Mouse (Mus musculus): ENCODE measurements around the gene Lrrc45. TPM values are rescaled to one million over a fixed set of nuclear protein-coding genes. Genes with fewer than 3 reads are reported as not detected.

Lrrc45 gene
- polyA plus RNA-seq, 3 experiments from 2014 or later = 19.4 to 39.4 (median 20.8) TPM

Other genes with a start within 250 kb of the Lrrc45 start
- 10 to 100 TPM; 28.8 to 39.7 (median 33.1) TPM for gene Arl16, start 246.3 kb upstream of the Lrrc45 start, polyA plus RNA-seq (2017; shearing (Covaris generic))
- 10 to 100 TPM; 54.6 to 78.9 (median 73.0) TPM for gene Mrpl12, start 229.3 kb upstream of the Lrrc45 start, polyA plus RNA-seq (2017; shearing (Covaris generic))
- gene Slc25a10, start 222.1 kb upstream of the Lrrc45 start, polyA plus RNA-seq (2017; shearing (Covaris generic)) = 10 to 100 TPM; 12.4 to 14.3 (median 12.7) TPM
- gene Gcgr, start 183.2 kb upstream of the Lrrc45 start, polyA plus RNA-seq (2017; shearing (Covaris generic)) = not detected
- gene Mcrip1, start 164.2 kb upstream of the Lrrc45 start, polyA plus RNA-seq (2017; shearing (Covaris generic)) = 100 to 1,000 TPM in 2 of 3 experiments, 10 to 100 TPM in 1; 93.4 to 136 (median 107) TPM
- not detected for gene Ppp1r27, start 162.8 kb upstream of the Lrrc45 start, polyA plus RNA-seq (2017; shearing (Covaris generic))
- gene P4hb, start 140.7 kb upstream of the Lrrc45 start, polyA plus RNA-seq (2017; shearing (Covaris generic)) = 100 to 1,000 TPM; 135 to 164 (median 149) TPM
- gene Arhgdia, start 132.3 kb upstream of the Lrrc45 start, polyA plus RNA-seq (2017; shearing (Covaris generic)) = 100 to 1,000 TPM; 624 to 862 (median 685) TPM
- gene Alyref, start 115.6 kb upstream of the Lrrc45 start, polyA plus RNA-seq (2017; shearing (Covaris generic)) = 10 to 100 TPM; 15.8 to 76.9 (median 47.7) TPM
- 100 to 1,000 TPM; 110 to 147 (median 129) TPM for gene Anapc11, start 115.5 kb upstream of the Lrrc45 start, polyA plus RNA-seq (2017; shearing (Covaris generic))
- 1 to 10 TPM in 1 of 3 experiments, under 1 TPM in 1, not detected in 1; 0.67 to 1.4 TPM for gene Npb, start 105.4 kb upstream of the Lrrc45 start, polyA plus RNA-seq (2017; shearing (Covaris generic))
- gene Pcyt2, start 96.0 kb upstream of the Lrrc45 start, polyA plus RNA-seq (2017; shearing (Covaris generic)) = 100 to 1,000 TPM in 2 of 3 experiments, 10 to 100 TPM in 1; 66.1 to 124 (median 113) TPM
- gene Sirt7, start 88.7 kb upstream of the Lrrc45 start, polyA plus RNA-seq (2017; shearing (Covaris generic)) = 10 to 100 TPM; 55.1 to 61.4 (median 60.4) TPM
- gene Mafg, start 80.3 kb upstream of the Lrrc45 start, polyA plus RNA-seq (2017; shearing (Covaris generic)) = 10 to 100 TPM; 15.3 to 15.8 (median 15.5) TPM
- gene Pycr1, start 70.2 kb upstream of the Lrrc45 start, polyA plus RNA-seq (2017; shearing (Covaris generic)) = 1 to 10 TPM in 1 of 3 experiments, under 1 TPM in 1, not detected in 1; 0.86 to 1.7 TPM
- gene Myadml2, start 65.8 kb upstream of the Lrrc45 start, polyA plus RNA-seq (2017; shearing (Covaris generic)) = not detected
- not detected for gene Notum, start 52.8 kb upstream of the Lrrc45 start, polyA plus RNA-seq (2017; shearing (Covaris generic))
- 100 to 1,000 TPM in 1 of 3 experiments, 10 to 100 TPM in 2; 79.4 to 107 (median 86.2) TPM for gene Aspscr1, start 41.0 kb upstream of the Lrrc45 start, polyA plus RNA-seq (2017; shearing (Covaris generic))
- 100 to 1,000 TPM; 154 to 181 (median 169) TPM for gene Cenpx, start 187 bp upstream of the Lrrc45 start, polyA plus RNA-seq (2017; shearing (Covaris generic))
- not detected for gene Rac3, start 7.5 kb downstream of the Lrrc45 start, polyA plus RNA-seq (2017; shearing (Covaris generic))
- 10 to 100 TPM; 20.5 to 29.7 (median 26.5) TPM for gene Dcxr, start 13.4 kb downstream of the Lrrc45 start, polyA plus RNA-seq (2017; shearing (Covaris generic))
- gene Cbr2, start 18.2 kb downstream of the Lrrc45 start, polyA plus RNA-seq (2017; shearing (Covaris generic)) = not detected
- 10 to 100 TPM; 24.1 to 64.8 (median 62.8) TPM for gene Hmga1b, start 48.9 kb downstream of the Lrrc45 start, polyA plus RNA-seq (2017; shearing (Covaris generic))
- gene Rfng, start 70.3 kb downstream of the Lrrc45 start, polyA plus RNA-seq (2017; shearing (Covaris generic)) = 1 to 10 TPM; 3.5 to 4.4 (median 3.7) TPM
- 100 to 1,000 TPM; 121 to 154 (median 127) TPM for gene Gps1, start 70.3 kb downstream of the Lrrc45 start, polyA plus RNA-seq (2017; shearing (Covaris generic))
- gene Dus1l, start 82.5 kb downstream of the Lrrc45 start, polyA plus RNA-seq (2017; shearing (Covaris generic)) = 10 to 100 TPM; 30.4 to 34.4 (median 34.3) TPM
- gene Fasn, start 110.6 kb downstream of the Lrrc45 start, polyA plus RNA-seq (2017; shearing (Covaris generic)) = 10 to 100 TPM; 22.7 to 31.3 (median 29.4) TPM
- under 1 TPM; 0.35 to 0.45 (median 0.42) TPM for gene Ccdc57, start 218.9 kb downstream of the Lrrc45 start, polyA plus RNA-seq (2017; shearing (Covaris generic))
- gene Slc16a3, start 234.6 kb downstream of the Lrrc45 start, polyA plus RNA-seq (2017; shearing (Covaris generic)) = 1 to 10 TPM; 2.9 to 4.0 (median 3.4) TPM